Mouse (Mus musculus): ENCODE data around the gene Dhrs7c.
A peak's percentile ranks its signal among the peaks of the same experiment; 100 is the strongest.

Dhrs7c gene

GRCm38 (mm10) chr11:67839810-67840209 lies 41.8 kb downstream of the Dhrs7c start:
- no peak for ATAC-seq (ENCODE audit: low TSS enrichment)

GRCm38 (mm10) chr11:67845193-67845592 lies 47.2 kb downstream of the Dhrs7c start:
- peak; percentile 64 for ATAC-seq (ENCODE audit: low TSS enrichment)

- ATAC-seq (ENCODE audit: low TSS enrichment), result no peak
These were observed 53.8 kb downstream of the Dhrs7c start for GRCm38 (mm10) chr11:67851770-67852169.

- no peak for ATAC-seq (ENCODE audit: low TSS enrichment)
These were observed 56.0 kb downstream of the Dhrs7c start for GRCm38 (mm10) chr11:67853996-67854395.

GRCm38 (mm10) chr11:67855035-67855434 lies 57.0 kb downstream of the Dhrs7c start:
- no peak for ATAC-seq (ENCODE audit: low TSS enrichment)

GRCm38 (mm10) chr11:67858518-67858917 lies 60.5 kb downstream of the Dhrs7c start:
- ATAC-seq (ENCODE audit: low TSS enrichment), result no peak

GRCm38 (mm10) chr11:67860743-67861398 lies 62.9 kb downstream of the Dhrs7c start:
- ATAC-seq (ENCODE audit: low TSS enrichment), result no peak

GRCm38 (mm10) chr11:67861399-67861838 lies 63.4 kb downstream of the Dhrs7c start:
- no peak for ATAC-seq (ENCODE audit: low TSS enrichment)

GRCm38 (mm10) chr11:67865100-67865499 lies 67.1 kb downstream of the Dhrs7c start:
- ATAC-seq (ENCODE audit: low TSS enrichment), result no peak
